Mouse (Mus musculus): ENCODE results near the gene Nbr1.

GRCm38 (mm10) chr11:101583205-101583604 lies 31.3 kb downstream of the Nbr1 start:
- TF ChIP-seq CTCF (IDR thresholded peaks at IDR 0.05; ENCODE audit: control insufficient read depth, insufficient read depth, insufficient replicate concordance, low read depth, low read length) (no peak), POLR2A (IDR thresholded peaks at IDR 0.05; ENCODE audit: control insufficient read depth, low read depth, low read length) (no peak)
